Mouse (Mus musculus) C2C12 (cell line): ENCODE measurements around the gene Fblim1. TPM values are rescaled to one million over a fixed set of nuclear protein-coding genes. Genes with fewer than 3 reads are reported as not detected.

Source experiments
- H3K27me3 ChIP-seq: one replicate; pipeline ENCODE4 v1.6.1; 2011; ENCODE audit not compliant: control insufficient read depth, insufficient read depth, insufficient read length
- H3K36me3 ChIP-seq: one replicate; pipeline ENCODE4 v1.6.1; 2011; ENCODE audit not compliant: control insufficient read depth, insufficient read depth
- H3K4me3 ChIP-seq: one replicate; pipeline ENCODE4 v1.5.1; 2011; ENCODE audit warnings: mild to moderate bottlenecking, control low read depth; ENCODE audit not compliant: poor library complexity, insufficient read depth, severe bottlenecking
- H3K79me2 ChIP-seq: one replicate; pipeline ENCODE4 v1.6.1; 2011; ENCODE audit not compliant: control insufficient read depth, insufficient read depth
- H3K79me3 ChIP-seq: one replicate; pipeline ENCODE4 v1.6.1; 2011; ENCODE audit warnings: low read depth, control low read depth
- H3ac ChIP-seq: one replicate; pipeline ENCODE3; 2011; ENCODE audit warnings: low read depth; ENCODE audit not compliant: control insufficient read depth, insufficient read length
- CEBPB ChIP-seq: IDR thresholded peaks from one replicate; pipeline ENCODE4 v1.6.1; 2011; ENCODE audit warnings: low read depth, mild to moderate bottlenecking, control low read depth, moderate library complexity
- CTCF ChIP-seq: IDR thresholded peaks from one replicate; pipeline ENCODE4 v1.5.1; 2011; ENCODE audit not compliant: control insufficient read depth, insufficient read depth, insufficient read length
- FOSL1 ChIP-seq: IDR thresholded peaks from one replicate; pipeline ENCODE4 v1.8.0; 2011; ENCODE audit warnings: mild to moderate bottlenecking, low read length; ENCODE audit not compliant: poor library complexity, insufficient read depth, severe bottlenecking
- MAX ChIP-seq: IDR thresholded peaks from one replicate; pipeline ENCODE4 v1.6.1; 2011; ENCODE audit warnings: mild to moderate bottlenecking, control low read depth
- MYOD1 ChIP-seq: IDR thresholded peaks from one replicate; pipeline ENCODE4 v1.6.1; 2011; ENCODE audit warnings: low read depth; ENCODE audit not compliant: control insufficient read depth, insufficient read length
- MYOG ChIP-seq: IDR thresholded peaks from one replicate; pipeline ENCODE4 v1.6.1; 2011; ENCODE audit not compliant: control insufficient read depth, insufficient read length; ENCODE audit errors: extremely low read depth
- USF1 ChIP-seq: IDR thresholded peaks from one replicate; pipeline ENCODE4 v1.6.1; 2011; ENCODE audit warnings: low read depth, mild to moderate bottlenecking, control low read depth, moderate library complexity
- polyA plus RNA-seq: library from polyadenylated mRNA; unstranded; fragments of >200 nt; fragmentation: generic; extraction: Trizol; gene quantifications from one replicate; pipeline ENCODE4 v1.2.1, GENCODE M21; 2012; ENCODE audit warnings: missing spikeins

Fblim1 gene
- polyA plus RNA-seq, 1 experiment = 49.8 TPM

GRCm38 (mm10) chr4:141543593-141543992 lies 62.3 kb downstream of the Fblim1 start:
- TF ChIP-seq CTCF (no peak), MAX (no peak), MYOD1 (no peak), USF1 (no peak), CEBPB (no peak)
- H3ac ChIP-seq = no peak overlapping the region
- H3K36me3 ChIP-seq = no peaks in the 10 kb centered on the region
- H3K79me3 ChIP-seq = no peaks in the 10 kb centered on the region
- H3K79me2 ChIP-seq = no peaks in the 10 kb centered on the region
- no peaks in the 10 kb centered on the region for H3K27me3 ChIP-seq
- no peak overlapping the region for H3K4me3 ChIP-seq

GRCm38 (mm10) chr4:141541851-141542250 lies 64.0 kb downstream of the Fblim1 start:
- Histone ChIP-seq H3K79me2 (peaks cover 14% of the 10 kb centered on the region), H3K36me3 (no peaks in the 10 kb centered on the region), H3K4me3 (no peak overlapping the region), H3K79me3 (peaks cover 11% of the 10 kb centered on the region), H3K27me3 (no peaks in the 10 kb centered on the region), H3ac (no peak overlapping the region)
- TF ChIP-seq CTCF = no peak
- TF ChIP-seq CEBPB = no peak
- TF ChIP-seq MYOD1 = no peak
- TF ChIP-seq MAX = no peak
- TF ChIP-seq FOSL1 = no peak
- TF ChIP-seq USF1 = no peak
- no peak for TF ChIP-seq MYOG

GRCm38 (mm10) chr4:141540844-141541243 lies 65.1 kb downstream of the Fblim1 start:
- peaks cover 21% of the 10 kb centered on the region for H3K79me3 ChIP-seq
- H3K27me3 ChIP-seq = no peaks in the 10 kb centered on the region
- no peak for TF ChIP-seq CTCF
- TF ChIP-seq MYOG = no peak
- no peak for TF ChIP-seq USF1
- no peak for TF ChIP-seq MYOD1
- no peak for TF ChIP-seq MAX
- TF ChIP-seq FOSL1 = no peak
- TF ChIP-seq CEBPB = no peak
- peaks cover 24% of the 10 kb centered on the region for H3K79me2 ChIP-seq
- H3K36me3 ChIP-seq = no peaks in the 10 kb centered on the region
- H3K4me3 ChIP-seq = no peak overlapping the region
- no peak overlapping the region for H3ac ChIP-seq

- H3K79me2 ChIP-seq = peaks cover 40% of the 10 kb centered on the region
- peak overlapping the region; percentile 33 for H3K4me3 ChIP-seq
- no peaks in the 10 kb centered on the region for H3K36me3 ChIP-seq
- peak overlapping the region; percentile 46 for H3ac ChIP-seq
- TF ChIP-seq MAX (no peak), CTCF (no peak), USF1 (no peak), CEBPB (no peak), FOSL1 (no peak), MYOD1 (no peak), MYOG (no peak)
- no peaks in the 10 kb centered on the region for H3K27me3 ChIP-seq
- peaks cover 34% of the 10 kb centered on the region for H3K79me3 ChIP-seq
These were observed 66.6 kb downstream of the Fblim1 start for GRCm38 (mm10) chr4:141539213-141539767.

- no peaks in the 10 kb centered on the region for H3K36me3 ChIP-seq
- H3K4me3 ChIP-seq = peak within 1 kb of the TSS; percentile 84
- peak; percentile 72 for TF ChIP-seq CEBPB
- TF ChIP-seq FOSL1 = no peak
- peaks cover 41% of the 10 kb centered on the region for H3K79me3 ChIP-seq
- peak within 1 kb of the TSS; percentile 87 for H3ac ChIP-seq
- H3K27me3 ChIP-seq = no peaks in the 10 kb centered on the region
- peaks cover 47% of the 10 kb centered on the region for H3K79me2 ChIP-seq
These were observed 67.3 kb downstream of the Fblim1 start, which contains the start of gene Spen for GRCm38 (mm10) chr4:141538408-141539212. Spen (minus strand) TSS chr4:141538597.

- peaks cover 48% of the 10 kb centered on the region for H3K79me3 ChIP-seq
- peaks cover 54% of the 10 kb centered on the region for H3K79me2 ChIP-seq
- TF ChIP-seq MAX (peak; percentile 15), CEBPB (no peak)
- no peaks in the 10 kb centered on the region for H3K27me3 ChIP-seq
- H3K36me3 ChIP-seq = no peaks in the 10 kb centered on the region
- peak overlapping the region; percentile 84 for H3K4me3 ChIP-seq
- peak overlapping the region; percentile 87 for H3ac ChIP-seq
These were observed 68.0 kb downstream of the Fblim1 start for GRCm38 (mm10) chr4:141537706-141538407.
